Mouse (Mus musculus) cerebellum, postnatal 4 days (tissue): ENCODE measurements around the gene Furin.

ENCODE experiments used
- DNase-seq, 2 experiments: peaks; one replicate each; pipeline ENCODE4 v3.0.0; 2022; ENCODE audit warnings: low spot score in 2 of 2, mixed read lengths in 1 of 2

The Furin gene

GRCm38 (mm10) chr7:80373850-80374249 lies 31.4 kb downstream of the Furin start:
- no peak for DNase-seq

GRCm38 (mm10) chr7:80373352-80373751 lies 31.9 kb downstream of the Furin start:
- no peak for DNase-seq

- no peak for DNase-seq
These were observed 32.6 kb downstream of the Furin start for GRCm38 (mm10) chr7:80372667-80373066.

GRCm38 (mm10) chr7:80372166-80372565 lies 33.1 kb downstream of the Furin start:
- DNase-seq = no peak

GRCm38 (mm10) chr7:80371041-80371751 lies 34.0 kb downstream of the Furin start, which contains the start of gene Man2a2:
Gene Man2a2, minus strand, starts transcription at chr7:80371375.
- DNase-seq = peak; percentile 74 to 76

GRCm38 (mm10) chr7:80370649-80371040 lies 34.6 kb downstream of the Furin start:
- peak in 1 of 2 experiments; percentile 66 for DNase-seq

- DNase-seq = no peak
These were observed 35.2 kb downstream of the Furin start for GRCm38 (mm10) chr7:80369967-80370431.

- DNase-seq = no peak
These were observed 35.8 kb downstream of the Furin start for GRCm38 (mm10) chr7:80369461-80369860.

- no peak for DNase-seq
These were observed 36.4 kb downstream of the Furin start for GRCm38 (mm10) chr7:80368635-80369421.

GRCm38 (mm10) chr7:80368009-80368408 lies 37.2 kb downstream of the Furin start:
- no peak for DNase-seq

GRCm38 (mm10) chr7:80367232-80367631 lies 38.0 kb downstream of the Furin start:
- no peak for DNase-seq

GRCm38 (mm10) chr7:80365759-80366158 lies 39.5 kb downstream of the Furin start:
- no peak for DNase-seq

GRCm38 (mm10) chr7:80360435-80360834 lies 44.8 kb downstream of the Furin start:
- DNase-seq = no peak

GRCm38 (mm10) chr7:80358039-80358438 lies 47.2 kb downstream of the Furin start:
- no peak for DNase-seq

GRCm38 (mm10) chr7:80357156-80357555 lies 48.1 kb downstream of the Furin start:
- DNase-seq = no peak

GRCm38 (mm10) chr7:80356351-80356750 lies 48.9 kb downstream of the Furin start:
- DNase-seq = no peak

GRCm38 (mm10) chr7:80352920-80353319 lies 52.3 kb downstream of the Furin start:
- no peak for DNase-seq

GRCm38 (mm10) chr7:80350808-80351207 lies 54.4 kb downstream of the Furin start:
- DNase-seq = no peak

- DNase-seq = no peak
These were observed 57.3 kb downstream of the Furin start for GRCm38 (mm10) chr7:80347670-80348586.

- DNase-seq = no peak
These were observed 58.4 kb downstream of the Furin start for GRCm38 (mm10) chr7:80346830-80347229.

- no peak for DNase-seq
These were observed 59.1 kb downstream of the Furin start for GRCm38 (mm10) chr7:80346173-80346572.
